9 mouse cellular contexts compared by ENCODE assay signal in the genomic region with DNA sequence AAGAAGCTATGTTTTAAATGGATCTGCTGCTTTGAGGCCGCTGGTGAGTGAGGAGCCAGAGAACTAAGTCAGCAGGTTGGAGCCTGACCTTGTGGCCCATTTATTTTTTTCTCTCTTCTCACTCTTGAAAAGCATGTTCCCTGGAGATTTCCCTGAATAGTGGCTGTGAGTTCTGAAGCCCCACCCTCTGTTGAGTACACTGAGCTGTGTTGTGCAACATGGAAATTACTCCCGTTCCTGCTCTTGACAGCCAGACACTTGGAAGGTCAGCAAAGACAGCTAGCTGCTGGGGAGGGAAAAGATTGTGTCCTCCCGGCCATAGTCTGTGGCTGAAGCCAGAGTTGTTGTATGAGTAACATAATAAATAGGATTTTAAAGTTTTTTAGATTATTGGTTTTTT.
DNase-seq lines count a peak whose midpoint lies in the region; ATAC-seq lines count a peak whose summit lies in the region.
"Had no signal": no experiment of that assay in that cellular context is flagged by ENCODE, and none has a peak within 500 bp of the region (broad histone marks: within the 10 kb centered on the region; RNA-seq: fewer than 3 reads in every experiment).

No protein-coding gene starts in this region.

- peak; percentile 71 to 91 for DNase-seq in adrenal gland, adult (ENCODE audit: inconsistent age in 2 of 2, low spot score in 1 of 2)
- DNase-seq in embryo, embryonic 11 days: peak; percentile 44
- DNase-seq in lung, adult 18-20 months: peak; percentile 80 to 88
- DNase-seq in thymus, postnatal 36 days: no peak
- DNase-seq in urinary bladder, postnatal 10 days (ENCODE audit: low spot score): no peak
- DNase-seq in left cerebral cortex, adult 8-10 months (ENCODE audit: low spot score in 2 of 2): no peak
- no peak for DNase-seq in right cerebral cortex, postnatal 14 days

- H3K9ac ChIP-seq in intestine, embryonic 15.5 days: no peak overlapping the region

- whole genome bisulfite sequencing in intestine, embryonic 15.5 days: 17% methylated on average over 3 of the region's 3 CpGs

- no peaks in the 10 kb centered on the region for H3K36me3 ChIP-seq in intestine, embryonic 15.5 days

- no peaks in the 10 kb centered on the region for H3K9me3 ChIP-seq in intestine, embryonic 15.5 days

- 0 out of 2 replicates have a peak, but pooled peaks cover 7% of the 10 kb centered on the region for H3K4me1 ChIP-seq in intestine, embryonic 15.5 days (replicated peaks)

- H3K27ac ChIP-seq in intestine, embryonic 15.5 days: no peak overlapping the region
- H3K27ac ChIP-seq: macrophage had no signal

- no peaks in the 10 kb centered on the region for H3K27me3 ChIP-seq in intestine, embryonic 15.5 days (replicated peaks)

- ATAC-seq in intestine, embryonic 15.5 days: peak; percentile 86

- H3K4me2 ChIP-seq in intestine, embryonic 15.5 days (replicated peaks): no peak overlapping the region

- no peak overlapping the region for H3K4me3 ChIP-seq in intestine, embryonic 15.5 days (replicated peaks)

Comparison
In these comparisons a context has a peak if more than half of its experiments do, and no peak if none do; other contexts are left out.
1. DNase-seq: peak in adrenal gland, adult (2 of 2), embryo, embryonic 11 days (single experiment) and lung, adult 18-20 months (2 of 2); none in thymus, postnatal 36 days (0 of 2), urinary bladder, postnatal 10 days (single experiment), left cerebral cortex, adult 8-10 months (0 of 2) and right cerebral cortex, postnatal 14 days (single experiment).